Mouse (Mus musculus): ENCODE data around the gene Acta2.
A peak's percentile ranks its signal among the peaks of the same experiment; 100 is the strongest.

Acta2 gene

DNA sequence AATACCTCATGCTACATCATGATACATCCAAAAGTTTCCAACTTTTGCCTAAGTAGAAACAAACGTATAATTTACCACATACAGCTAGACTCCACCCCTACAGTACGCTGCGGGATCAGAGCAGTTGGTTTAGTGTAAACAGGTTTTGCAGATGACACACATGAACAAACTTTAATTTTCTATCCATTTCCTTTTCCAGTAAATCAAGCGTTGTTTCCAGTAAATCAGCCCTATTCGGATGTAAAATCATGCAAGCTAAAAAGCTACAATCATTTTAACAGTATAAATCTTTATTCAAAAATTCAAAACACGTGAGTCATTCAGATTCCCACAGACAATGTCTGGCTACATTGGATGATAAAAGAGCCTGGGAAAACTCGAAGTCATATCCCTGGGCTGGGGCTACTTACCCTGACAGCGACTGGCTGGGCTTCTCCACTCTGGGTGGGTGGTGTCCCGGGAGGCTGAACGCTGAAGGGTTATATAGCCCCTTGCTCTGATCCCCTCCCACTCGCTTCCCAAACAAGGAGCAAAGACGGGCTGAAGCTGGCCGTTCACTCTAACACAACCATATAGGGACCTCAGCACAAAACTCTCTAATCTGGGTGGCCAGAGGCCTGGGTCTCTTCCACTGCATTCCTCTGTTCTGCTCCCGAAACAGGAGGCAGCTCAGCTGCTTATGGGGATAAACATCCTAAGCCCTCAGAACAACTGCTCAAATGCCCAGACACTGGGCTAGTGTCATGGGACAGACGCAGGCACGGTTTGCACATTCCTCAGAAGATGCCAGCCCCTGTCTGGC lies at the start of gene Acta2:
TSS of gene Acta2 (minus strand) at position 711 of the 802 bp plus-strand sequence.
- DNase-seq: peak; percentile 77

DNA sequence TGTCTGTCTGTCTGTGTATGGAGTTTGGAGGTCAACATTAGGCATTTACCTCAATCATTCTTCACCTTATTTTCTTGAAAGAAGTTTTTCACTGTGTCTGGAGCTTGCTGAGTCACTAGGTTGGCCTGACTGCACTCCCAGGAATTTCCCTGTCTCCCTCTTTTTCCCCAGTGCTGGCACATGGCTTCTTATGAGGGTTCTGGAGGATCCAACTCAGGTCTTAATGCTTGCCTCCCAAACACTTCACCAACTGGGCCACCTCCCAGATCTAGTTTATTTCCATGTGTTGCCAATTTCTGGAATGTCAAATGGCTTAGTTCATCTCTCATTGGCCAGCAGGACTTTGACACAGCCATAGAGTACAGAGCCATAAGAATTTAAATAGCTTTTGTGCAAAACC lies 49.5 kb upstream of the Acta2 start:
- no peak for DNase-seq

DNA sequence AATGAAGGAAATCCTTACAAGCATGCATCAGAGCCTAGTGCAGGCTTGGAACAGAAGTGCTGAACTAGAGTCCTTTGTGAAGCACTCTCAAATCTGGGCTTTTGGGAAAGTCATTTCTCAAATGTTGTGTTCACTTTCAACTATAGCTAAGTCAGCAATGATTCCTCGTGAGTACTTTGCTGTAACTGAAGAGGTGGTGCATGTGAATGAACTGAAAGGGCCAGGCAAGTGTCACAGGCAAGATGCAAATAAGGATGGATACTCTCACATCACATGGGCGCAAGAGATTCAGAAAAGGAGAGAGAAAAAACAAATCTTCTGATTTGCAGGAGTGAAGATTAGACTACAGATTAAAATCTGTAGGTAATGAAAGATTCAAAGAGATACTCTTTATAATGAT lies 45.0 kb upstream of the Acta2 start:
- DNase-seq: no peak

DNA sequence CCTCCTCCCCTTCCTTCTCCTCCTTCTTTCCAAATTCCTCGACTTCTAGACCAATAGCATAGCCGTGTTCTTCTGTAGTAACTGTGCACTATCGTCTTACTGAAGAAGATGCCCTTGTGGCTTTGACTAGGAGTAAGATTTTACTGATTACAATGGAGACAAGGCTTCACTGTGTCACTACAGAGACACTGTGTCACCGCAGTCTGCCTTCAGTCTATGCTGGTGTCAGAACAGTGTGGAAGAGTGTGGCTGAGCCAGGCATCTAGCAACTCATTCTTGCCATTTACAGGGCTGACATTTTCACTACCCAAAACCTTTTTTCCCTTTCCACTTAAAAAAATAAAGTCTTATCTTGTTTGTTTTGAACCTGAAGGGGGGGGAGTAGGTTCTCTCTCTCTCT lies 43.8 kb upstream of the Acta2 start:
- DNase-seq: no peak

DNA sequence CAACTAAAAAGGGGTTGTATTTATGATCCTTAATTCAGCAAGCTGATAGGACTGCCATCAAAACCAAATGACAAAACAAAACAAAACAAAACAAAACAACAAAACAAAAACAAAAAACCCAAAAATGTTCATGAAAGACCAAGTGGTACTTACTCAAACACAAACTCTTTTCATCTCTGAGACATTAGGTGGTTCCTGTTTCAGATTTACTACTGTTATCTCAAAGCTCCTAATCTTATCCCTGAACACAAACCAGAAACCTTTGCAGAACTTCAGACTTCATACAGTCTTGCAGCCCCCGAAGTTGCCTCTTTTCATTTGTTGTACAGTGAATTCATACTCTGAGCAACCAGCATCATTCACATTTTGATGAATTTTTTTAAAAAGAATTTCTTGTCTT lies 43.1 kb upstream of the Acta2 start:
- DNase-seq: no peak

DNA sequence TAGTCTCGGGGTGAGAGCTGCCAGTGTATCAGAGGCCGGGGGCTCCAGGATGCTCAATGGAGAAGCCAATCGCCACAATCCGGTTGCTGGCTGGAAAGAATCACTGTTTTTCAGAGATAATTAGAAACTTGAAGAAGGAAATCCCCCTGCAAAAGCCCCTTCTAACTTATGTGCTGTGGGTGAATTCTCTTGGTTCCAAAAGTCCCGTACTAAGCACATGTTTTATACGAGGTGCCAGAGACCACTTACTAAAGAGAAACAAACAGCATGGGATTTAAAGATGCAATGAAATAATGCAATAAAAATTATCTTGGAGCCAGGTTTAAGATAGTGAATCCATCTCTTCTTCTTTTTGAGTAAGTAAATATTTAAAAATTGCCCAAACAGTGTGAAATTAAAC lies 40.1 kb upstream of the Acta2 start:
- DNase-seq: no peak

DNA sequence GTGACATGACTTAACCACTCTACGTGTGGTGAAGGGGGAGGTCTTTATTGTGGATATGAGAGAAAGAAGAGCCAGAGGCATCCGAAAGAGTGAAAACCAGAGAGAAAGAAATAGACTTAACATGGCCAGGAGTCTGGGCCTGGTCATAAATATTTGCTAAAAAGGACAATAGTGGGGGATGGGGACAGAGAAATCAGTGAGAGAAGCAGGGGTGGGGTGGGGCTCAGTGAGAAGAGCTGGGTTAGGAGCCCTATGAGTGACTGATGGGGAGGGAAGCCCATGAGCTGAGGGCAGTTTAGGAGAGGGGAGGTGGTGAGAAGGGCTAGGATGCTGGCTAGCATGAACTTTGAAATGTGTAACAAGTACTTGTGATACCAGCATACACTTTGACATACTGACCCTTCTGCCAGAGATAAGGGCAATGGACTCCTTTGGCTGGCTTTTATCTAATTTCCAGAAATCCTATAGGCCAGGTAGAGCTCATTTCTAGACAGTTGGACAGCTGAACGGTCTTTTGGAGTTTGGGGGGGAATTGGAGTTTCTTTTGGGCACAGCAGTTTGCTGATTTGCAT lies 38.1 kb upstream of the Acta2 start:
- DNase-seq: no peak

DNA sequence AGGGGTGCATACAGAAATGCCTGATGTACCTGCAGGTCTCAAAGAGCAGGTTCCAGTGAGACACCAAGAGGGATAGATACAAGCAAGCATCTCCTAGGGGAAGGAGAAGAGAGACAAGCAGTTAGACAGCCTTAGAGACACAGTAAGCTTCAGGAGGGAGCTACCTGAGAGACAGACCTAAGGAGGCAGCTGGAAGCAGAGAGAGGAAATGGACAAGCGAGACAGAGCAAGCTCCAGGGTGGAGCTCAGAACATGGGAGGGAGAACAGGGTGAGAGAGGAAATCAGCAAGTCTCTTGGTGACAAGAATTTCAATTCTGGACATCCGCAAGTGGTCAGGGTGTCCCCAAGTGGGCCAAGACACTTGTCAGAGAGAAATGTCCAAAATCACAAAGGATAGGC lies 37.3 kb upstream of the Acta2 start:
- no peak for DNase-seq

DNA sequence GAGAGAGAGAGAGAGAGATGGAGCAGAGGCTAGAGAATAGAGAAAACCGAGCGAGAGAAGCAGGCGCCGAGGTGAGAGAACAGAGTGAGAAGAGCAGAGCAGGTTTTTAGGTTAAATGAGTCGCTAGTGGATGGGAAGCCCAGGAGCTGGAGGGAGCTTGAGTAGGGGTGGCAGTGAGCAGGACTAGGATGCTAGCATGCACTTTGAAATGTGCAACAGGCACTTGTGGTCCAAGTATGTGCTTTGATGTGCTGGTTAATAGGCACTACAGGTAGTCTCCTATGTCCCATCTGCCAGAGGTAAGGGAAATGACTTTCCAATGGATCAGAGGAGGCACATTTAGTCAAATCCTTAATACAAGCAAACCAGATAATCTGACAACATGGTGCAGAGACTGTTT lies 36.6 kb upstream of the Acta2 start:
- no peak for DNase-seq

DNA sequence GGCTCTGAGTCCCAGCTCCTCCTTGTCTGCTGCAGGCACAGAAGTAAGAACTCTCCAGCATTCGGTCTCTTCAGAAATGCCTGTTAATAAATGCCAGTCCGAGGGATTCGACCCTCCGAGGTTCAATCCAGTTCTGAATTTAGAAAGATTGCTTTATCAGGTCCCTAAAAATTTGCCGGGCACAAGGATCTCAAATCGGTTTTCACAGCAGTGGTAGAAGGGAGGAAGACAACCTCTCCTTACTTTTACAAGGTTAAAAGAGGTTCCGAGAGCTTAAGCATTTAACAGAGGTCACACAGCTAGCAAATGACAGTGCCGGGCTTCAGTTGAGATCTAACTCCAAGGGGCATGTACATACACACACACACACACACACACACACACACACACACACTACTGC lies 36.0 kb upstream of the Acta2 start:
- no peak for DNase-seq

DNA sequence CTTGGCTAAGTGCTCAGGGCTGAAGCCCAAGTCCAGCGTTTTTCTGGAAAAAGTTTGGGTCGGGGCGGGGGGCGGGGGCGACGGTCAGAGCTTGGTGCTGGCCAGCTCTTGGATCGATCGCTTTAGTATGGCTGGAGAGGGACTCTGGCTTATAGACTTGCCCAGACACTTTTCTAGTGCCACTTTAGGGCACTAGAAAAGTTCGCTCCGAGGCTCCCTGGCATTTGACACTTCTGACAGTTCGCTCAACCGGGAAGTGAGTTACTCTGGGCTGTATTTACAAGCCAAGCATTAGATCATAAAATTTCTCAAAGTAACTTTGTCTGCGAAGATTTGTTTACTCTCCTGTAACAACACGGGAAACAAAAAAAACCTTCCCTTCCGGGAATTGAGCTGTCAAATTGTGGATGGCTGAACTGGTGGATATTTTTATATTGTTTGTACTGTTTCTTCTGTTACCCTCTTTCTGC lies 35.5 kb upstream of the Acta2 start:
- peak; percentile 44 for DNase-seq

DNA sequence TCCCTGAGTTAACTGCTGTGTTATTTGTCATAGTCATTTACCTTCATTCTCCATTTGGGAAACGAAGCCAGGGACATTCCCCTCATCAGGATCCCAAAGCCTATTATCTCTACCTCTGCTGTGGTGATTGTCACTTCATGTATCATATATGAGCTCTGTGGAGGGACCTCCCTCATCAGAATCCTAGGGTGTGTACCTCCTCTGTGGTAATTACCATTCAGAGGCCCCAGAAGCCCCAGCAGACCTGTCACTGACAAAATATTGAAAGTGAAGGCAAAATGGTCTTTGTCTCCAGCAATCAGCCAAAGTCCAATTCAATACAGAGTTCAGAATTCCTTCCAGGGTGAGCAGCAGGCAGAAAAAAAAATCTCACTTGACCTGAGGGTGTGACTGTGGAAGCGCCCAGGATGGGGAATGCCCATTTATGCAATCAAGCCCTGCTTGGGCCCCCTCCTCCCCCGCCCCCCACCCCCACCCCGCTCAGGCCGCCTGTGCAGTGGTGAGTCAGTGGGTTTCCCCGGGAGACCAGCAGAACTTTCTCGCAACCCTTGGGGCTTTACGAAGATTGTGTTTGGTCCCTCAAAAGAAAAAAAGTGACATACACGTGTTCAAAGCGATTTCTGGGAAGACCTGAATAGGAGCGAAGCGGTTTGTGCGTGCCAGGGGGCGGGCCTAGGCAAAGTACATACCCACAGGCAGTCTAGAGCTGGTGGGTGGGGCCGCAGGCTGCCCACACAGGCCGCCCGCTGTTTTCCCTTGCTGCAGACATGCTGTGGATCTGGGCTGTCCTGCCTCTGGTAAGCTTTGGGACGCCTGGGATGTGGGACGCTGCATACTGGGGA lies 34.8 kb upstream of the Acta2 start, which contains the start of gene Fas:
TSS of gene Fas (plus strand) at position 719 of the 842 bp plus-strand sequence.
- peak; percentile 92 for DNase-seq

DNA sequence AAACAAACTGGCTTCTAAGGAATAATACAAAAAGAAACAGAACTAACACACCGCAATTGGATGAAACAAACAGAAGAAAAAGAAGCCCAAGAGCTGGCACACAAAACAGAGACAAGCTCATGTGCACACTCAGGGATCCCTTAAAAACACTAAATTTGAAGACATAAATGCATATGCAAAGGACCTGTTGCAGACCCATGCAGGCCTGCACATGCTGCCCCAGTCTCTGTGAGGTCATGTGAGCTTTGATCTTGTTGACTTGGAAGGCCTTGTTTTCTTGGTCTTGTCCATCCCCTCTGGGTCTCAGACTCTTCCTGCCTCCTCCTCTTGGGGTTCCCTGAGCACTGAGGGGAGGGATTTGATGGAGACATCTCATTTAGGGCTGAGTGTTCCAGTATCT lies 33.3 kb upstream of the Acta2 start:
- DNase-seq: no peak

DNA sequence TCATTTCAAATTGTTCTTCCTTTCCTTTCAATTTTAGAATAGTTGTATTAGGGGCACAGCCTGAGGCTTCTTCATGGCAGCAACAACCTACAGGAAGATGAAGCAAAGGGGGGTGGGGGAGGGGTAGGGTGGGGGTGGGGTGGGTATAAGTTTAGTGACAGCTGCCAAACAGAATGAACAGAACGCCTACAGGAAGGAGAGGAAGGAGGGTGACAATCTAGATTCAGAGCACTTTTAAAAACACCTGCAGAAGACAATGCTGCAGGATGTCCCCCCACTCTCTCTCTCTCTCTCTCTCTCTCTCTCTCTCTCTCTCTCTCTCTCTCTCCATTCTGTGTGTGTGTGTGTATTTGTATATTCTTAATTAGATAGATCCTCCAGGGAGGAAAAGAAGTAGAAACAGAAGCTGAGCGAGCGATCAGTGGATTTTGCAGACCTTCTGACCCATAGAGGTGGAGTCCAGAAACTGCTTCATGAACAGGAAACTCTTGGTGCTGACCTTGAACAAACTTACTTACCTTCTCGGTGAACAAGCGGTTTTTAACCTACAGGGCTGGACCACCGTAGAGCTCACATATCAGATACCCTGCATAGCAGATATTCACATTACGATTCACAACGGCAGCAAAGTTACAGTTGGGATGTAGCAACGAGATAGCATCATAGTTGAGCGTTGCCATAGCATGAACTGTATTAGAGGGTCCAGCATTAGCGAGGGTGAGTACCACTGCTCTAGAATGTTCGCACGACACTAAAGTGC lies 32.4 kb upstream of the Acta2 start:
- no peak for DNase-seq

DNA sequence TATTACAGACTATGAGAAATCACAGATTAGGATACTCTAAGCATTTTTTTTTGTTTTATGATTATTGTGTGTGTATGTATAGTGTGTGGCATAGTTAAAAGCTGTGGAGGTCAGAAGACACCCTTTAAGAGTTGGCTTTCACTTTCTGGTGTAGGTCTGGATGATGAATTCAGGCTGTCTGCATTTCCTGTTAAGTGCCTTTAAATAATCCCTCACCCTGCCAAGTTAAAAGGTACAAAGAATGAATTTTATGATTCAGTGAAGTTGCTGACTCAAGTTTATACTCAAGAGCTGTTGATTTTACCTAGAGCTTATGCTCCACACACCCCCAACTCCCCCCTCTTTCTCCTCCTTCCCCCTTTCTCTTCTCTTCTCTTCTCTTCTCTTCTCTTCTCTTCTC lies 31.8 kb upstream of the Acta2 start:
- DNase-seq: no peak

DNA sequence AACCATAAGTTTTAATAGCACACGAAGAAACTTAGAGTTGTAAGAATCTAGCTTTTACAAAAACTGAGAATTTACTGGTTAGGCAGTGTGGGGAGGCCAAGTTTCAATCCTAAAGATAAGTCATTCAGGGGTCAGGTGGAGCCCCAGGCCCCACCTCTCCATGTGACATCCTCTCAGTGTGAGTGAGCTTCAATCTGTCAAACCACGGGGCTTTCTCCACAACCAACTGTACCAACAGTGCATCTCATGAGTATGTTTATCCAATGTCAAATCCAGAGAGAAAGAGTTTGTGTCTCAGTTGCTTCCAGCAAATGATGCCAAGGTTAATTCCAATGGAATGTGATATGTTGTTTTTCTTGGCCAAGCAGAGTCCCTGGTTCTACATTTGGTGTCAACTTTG lies 29.4 kb upstream of the Acta2 start:
- DNase-seq: no peak

DNA sequence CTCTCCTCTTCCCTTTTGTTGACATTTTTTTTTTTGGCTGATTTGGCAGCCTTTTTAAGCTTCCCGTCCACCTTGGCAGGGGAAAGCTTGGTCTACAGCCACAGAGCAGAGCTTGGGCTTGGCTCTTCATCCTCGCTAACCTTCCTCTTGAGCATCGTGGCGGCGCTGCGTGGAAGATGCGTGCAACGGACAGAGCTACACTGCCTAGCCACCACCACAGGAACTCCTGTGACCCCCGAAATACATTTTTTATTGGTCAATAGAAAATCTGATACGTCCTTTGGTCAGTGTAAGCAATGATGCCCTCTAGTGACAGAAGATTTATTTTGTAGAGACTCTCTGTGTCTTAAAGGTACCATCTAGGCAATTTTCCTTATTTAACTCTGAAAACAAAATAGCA lies 29.0 kb upstream of the Acta2 start:
- DNase-seq: peak; percentile 25

DNA sequence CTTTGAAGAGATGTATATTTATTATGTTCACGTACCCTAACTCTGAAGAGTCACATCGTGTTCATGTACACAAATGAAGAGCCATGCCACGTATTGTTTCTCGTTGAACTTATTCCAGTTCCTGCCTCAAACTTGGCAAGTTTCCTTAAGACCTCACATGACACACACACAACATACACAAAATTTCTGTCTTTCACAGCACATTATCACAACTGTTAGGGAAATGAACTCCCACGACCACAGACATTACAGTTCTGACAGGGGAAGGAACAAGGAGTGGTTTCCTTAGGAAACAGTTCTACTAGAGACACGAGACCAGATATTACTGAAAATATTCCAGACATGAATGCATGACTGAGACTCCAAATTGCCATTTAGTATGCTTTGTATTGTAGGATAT lies 28.2 kb upstream of the Acta2 start:
- peak; percentile 49 for DNase-seq

DNA sequence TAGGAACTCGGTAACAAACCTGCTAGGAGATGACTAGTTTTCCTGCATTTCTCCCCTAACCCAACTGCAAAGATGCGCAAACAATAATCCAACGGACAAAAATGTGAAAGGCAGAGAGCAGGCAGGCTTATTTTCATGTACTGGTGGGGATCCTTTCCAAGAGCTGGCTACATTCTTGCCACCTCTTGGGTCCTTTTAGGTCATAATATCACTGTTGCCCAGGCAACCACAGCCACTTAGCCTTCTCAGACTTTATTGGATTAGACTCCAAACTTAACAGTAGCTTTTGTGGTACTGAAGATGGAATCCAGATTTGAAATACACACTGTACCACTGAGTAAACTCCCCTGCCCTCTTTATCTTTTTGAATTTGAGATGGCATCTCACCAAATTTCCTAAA lies 22.7 kb upstream of the Acta2 start:
- DNase-seq: peak; percentile 57

DNA sequence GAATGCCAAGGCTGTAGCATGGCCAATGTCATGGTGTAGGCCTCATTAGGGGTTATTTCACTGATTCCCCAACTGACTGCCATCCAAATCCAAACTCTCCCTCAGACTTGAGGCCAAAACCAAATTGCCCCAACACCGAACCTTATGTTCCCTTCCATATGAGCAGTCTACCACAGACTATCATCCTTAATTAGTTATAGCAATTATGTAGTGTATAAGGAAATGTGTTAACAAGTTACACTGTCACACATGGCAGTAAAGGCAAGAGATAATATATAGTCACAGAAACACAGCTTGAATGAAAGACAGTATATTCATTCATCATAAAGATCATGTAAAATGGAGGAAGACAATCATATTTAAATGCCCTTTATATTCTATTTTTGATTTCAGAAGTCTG lies 17.7 kb upstream of the Acta2 start:
- no peak for DNase-seq

DNA sequence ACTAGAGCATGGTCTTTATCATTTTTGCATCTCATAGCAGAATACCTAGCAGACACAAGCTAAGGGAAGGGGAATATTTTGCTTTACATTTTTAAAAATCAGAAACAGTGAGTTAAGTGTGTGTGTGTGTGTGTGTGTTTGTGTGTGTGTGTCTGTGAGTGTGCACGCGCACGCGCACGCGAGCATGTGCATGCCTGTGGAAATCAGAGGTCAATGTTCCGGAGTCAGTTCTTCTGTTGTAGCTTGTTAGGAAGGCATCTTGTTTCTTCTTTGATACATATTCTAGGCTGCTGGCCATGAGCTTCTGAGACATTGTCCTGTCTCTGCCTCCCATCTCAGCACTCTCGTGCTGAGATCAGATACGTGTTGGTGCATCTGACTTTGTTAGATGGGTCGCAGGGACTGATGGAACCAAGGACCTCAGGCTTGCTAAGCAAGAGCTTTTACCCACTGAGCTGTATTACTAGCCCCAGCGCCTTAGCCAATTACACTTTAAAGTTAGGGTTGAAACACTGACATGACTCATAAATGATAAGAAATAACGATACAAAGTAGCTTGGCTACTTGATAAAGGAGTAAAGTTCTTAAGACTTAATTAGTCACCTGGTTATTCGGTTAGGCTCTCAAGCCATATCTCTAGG lies 15.6 kb upstream of the Acta2 start:
- no peak for DNase-seq

DNA sequence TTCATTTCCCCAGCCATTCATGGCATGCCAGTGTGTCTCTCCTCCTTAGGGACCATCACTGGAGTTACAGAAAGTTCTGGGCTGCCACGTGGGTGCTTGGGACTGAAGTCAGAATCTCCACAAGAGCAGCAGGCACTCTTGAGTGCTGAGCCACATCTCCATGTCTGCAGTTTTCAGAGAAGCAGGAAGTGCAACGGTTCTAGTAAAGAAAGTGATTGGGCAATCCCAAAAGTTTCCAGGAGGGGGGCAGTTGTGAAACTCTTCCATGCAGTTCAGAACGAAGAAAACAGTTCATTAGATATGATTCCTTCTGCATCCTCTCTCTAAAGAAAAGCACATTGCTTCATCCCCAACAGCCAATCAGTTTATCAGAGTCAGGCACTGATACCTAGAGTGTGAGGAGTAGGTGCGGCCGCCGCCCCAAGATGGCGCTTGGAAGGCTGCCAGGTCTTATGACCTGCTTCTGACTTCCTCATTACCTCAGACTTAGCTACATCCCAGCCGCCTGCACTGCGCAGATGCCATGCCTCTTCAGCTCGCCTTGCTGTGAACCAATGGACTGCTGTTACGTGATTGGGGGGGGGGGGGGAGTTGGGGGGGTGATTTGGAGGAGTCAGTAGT lies 14.8 kb upstream of the Acta2 start:
- peak; percentile 62 for DNase-seq

Measured in lung, postnatal 10 days (tissue).